Mouse (Mus musculus) stomach, embryonic 14.5 days (tissue): ENCODE results near the gene Rpl15. TPM values are rescaled to one million over a fixed set of nuclear protein-coding genes. Genes with fewer than 3 reads are reported as not detected.
"Not testable (repeated sequence)": the region's sequence is repeated elsewhere in the genome, so short reads cannot be mapped to it uniquely, and the experiment has no call there.

Source experiments
- ATAC-seq: fragments of 200-750 bp; cut with Nextera tagmentation; 2 replicates; pipeline ENCODE4 v1.8.0; 2017; ENCODE audit warnings: low read depth, moderate TSS enrichment; ENCODE audit not compliant: insufficient number of reproducible peaks, insufficient read depth, low FRiP score
- H3K27ac ChIP-seq: fragments of 300-500 bp; sonication (generic); 2 replicates; pipeline ENCODE4 v1.5.1; 2014; ENCODE audit warnings: mild to moderate bottlenecking, low read length, moderate library complexity, mixed read lengths
- H3K27me3 ChIP-seq: fragments of 300-500 bp; sonication (generic); 2 replicates; pipeline ENCODE4 v1.6.1; 2014; ENCODE audit warnings: low read length, control low read depth, mixed read lengths; ENCODE audit not compliant: control insufficient read depth, insufficient read depth
- H3K36me3 ChIP-seq: fragments of 300-500 bp; sonication (generic); 2 replicates; pipeline ENCODE4 v1.6.1; 2014; ENCODE audit warnings: mild to moderate bottlenecking, control low read depth, low read length, moderate library complexity, mixed read lengths; ENCODE audit not compliant: control insufficient read depth, insufficient read depth
- H3K4me1 ChIP-seq: fragments of 300-500 bp; sonication (generic); 2 replicates; pipeline ENCODE4 v1.6.1; 2014; ENCODE audit warnings: low read length, control low read depth, mixed read lengths; ENCODE audit not compliant: control insufficient read depth, insufficient read depth
- H3K4me2 ChIP-seq: fragments of 300-500 bp; sonication (generic); replicated peaks from 2 replicates; pipeline ENCODE4 v1.6.1; 2014; ENCODE audit warnings: low read depth, low read length, control low read depth
- H3K4me3 ChIP-seq: fragments of 300-500 bp; sonication (generic); 2 replicates; pipeline ENCODE4 v1.5.1; 2014; ENCODE audit warnings: low read depth, low read length, control low read depth
- H3K9ac ChIP-seq: fragments of 300-500 bp; sonication (generic); replicated peaks from 2 replicates; pipeline ENCODE4 v1.6.1; 2014; ENCODE audit warnings: low read depth, mild to moderate bottlenecking, control low read depth, low read length, moderate library complexity, mixed read lengths
- H3K9me3 ChIP-seq: fragments of 300-500 bp; sonication (generic); 2 replicates; pipeline ENCODE4 v1.6.1; 2016; ENCODE audit warnings: low read depth, low read length, control low read depth; ENCODE audit not compliant: control insufficient read depth
- WGBS: fragments of 180-500 bp; shearing (Covaris S2); extraction: QIAGEN DNeasy Blood & Tissue Kit; methylation state at CpG from one replicate; pipeline ENCODE4 v1.1.7; 2014; 5-methylcytosine and 5-hydroxymethylcytosine counted together
- polyA plus RNA-seq: library from polyadenylated mRNA; unstranded; fragments of >200 nt; fragmentation: Nextera tagmentation; extraction: Ambion mirVana; gene quantifications from 2 replicates; pipeline ENCODE4 v1.2.1, GENCODE M21; 2014

Gene Rpl15
- polyA plus RNA-seq, 1 experiment from 2014 or later: 544 TPM

GRCm38 (mm10) chr14:18225431-18225830 is 45.8 kb downstream of the Rpl15 start:
- H3K4me2 ChIP-seq: not testable (repeated sequence)
- WGBS: 92% methylated on average over 11 of the region's 11 CpGs

GRCm38 (mm10) chr14:18221977-18222376 is 49.2 kb downstream of the Rpl15 start:
- H3K9ac ChIP-seq: no peak overlapping the region
- H3K9me3 ChIP-seq: no peaks in the 10 kb centered on the region
- H3K4me2 ChIP-seq: no peak overlapping the region
- H3K27ac ChIP-seq: no peak overlapping the region
- no peak for ATAC-seq
- no peak overlapping the region for H3K4me3 ChIP-seq
- H3K27me3 ChIP-seq: no peaks in the 10 kb centered on the region
- H3K4me1 ChIP-seq: no peaks in the 10 kb centered on the region
- H3K36me3 ChIP-seq: no peaks in the 10 kb centered on the region
- WGBS: 94% methylated on average over 6 of the region's 6 CpGs

More at GRCm38 (mm10) chr14:18225431-18225830, 45.8 kb downstream of the Rpl15 start:
- H3K4me1 ChIP-seq, H3K27ac ChIP-seq, H3K4me3 ChIP-seq, H3K27me3 ChIP-seq, ATAC-seq, H3K36me3 ChIP-seq, H3K9ac ChIP-seq, H3K9me3 ChIP-seq: not testable (repeated sequence)

Other genes starting within 250 kb of the Rpl15 start
- 9.9 and 12.9 TPM in 2 replicates for gene Nr1d2, start 32.3 kb downstream of the Rpl15 start, polyA plus RNA-seq
- 15.6 and 19.0 TPM in 2 replicates for gene Nkiras1, start 255 bp downstream of the Rpl15 start, polyA plus RNA-seq
- gene Ube2e1, start 60.5 kb upstream of the Rpl15 start, polyA plus RNA-seq: 53.7 and 54.3 TPM in 2 replicates